Mouse (Mus musculus): ENCODE data around the gene Stard13.

- TF ChIP-seq CTCF (IDR thresholded peaks at IDR 0.05; ENCODE audit: extremely low read depth, insufficient read depth, low read length) (no peak), POLR2A (IDR thresholded peaks at IDR 0.05; ENCODE audit: extremely low read depth, insufficient read depth, low read length) (no peak)
Measured at GRCm38 (mm10) chr5:151086425-151087202, 147.0 kb downstream of the Stard13 start.
